Mouse (Mus musculus) CH12F3 (cell line): ENCODE results near the gene Aars2.

ENCODE experiments used
- in situ Hi-C: fragments of 300-500 bp; cut with MboI; formaldehyde crosslinking; loops from 2 replicates; pipeline ENCODE4 v1.14.3; 2020; ENCODE audit warnings: low sequenced_read_pairs

The Aars2 gene

GRCm38 (mm10) chr17:45539664-45540063 lies 33.0 kb downstream of the Aars2 start:
- in situ Hi-C loops: no loop called here

GRCm38 (mm10) chr17:45542129-45542528 lies 35.5 kb downstream of the Aars2 start:
- in situ Hi-C loops: no loop called here

GRCm38 (mm10) chr17:45542705-45543104 lies 36.1 kb downstream of the Aars2 start:
- in situ Hi-C loops: no loop called here

GRCm38 (mm10) chr17:45543115-45543514 lies 36.5 kb downstream of the Aars2 start:
- in situ Hi-C loops: no loop called here

GRCm38 (mm10) chr17:45544001-45544872 lies 37.6 kb downstream of the Aars2 start:
- in situ Hi-C loops: no loop called here

- in situ Hi-C loops: no loop called here
Measured at GRCm38 (mm10) chr17:45544873-45545277, 38.2 kb downstream of the Aars2 start.

- in situ Hi-C loops: no loop called here
Measured at GRCm38 (mm10) chr17:45545278-45545961, 38.8 kb downstream of the Aars2 start.

- in situ Hi-C loops: no loop called here
Measured at GRCm38 (mm10) chr17:45546941-45547340, 40.3 kb downstream of the Aars2 start.

GRCm38 (mm10) chr17:45547461-45548190 lies 41.0 kb downstream of the Aars2 start:
- in situ Hi-C loops: no loop called here

- in situ Hi-C loops: no loop called here
Measured at GRCm38 (mm10) chr17:45548541-45549512, 42.2 kb downstream of the Aars2 start.

GRCm38 (mm10) chr17:45549617-45550181 lies 43.1 kb downstream of the Aars2 start, which contains the start of gene Tmem151b:
TSS of gene Tmem151b (minus strand) at chr17:45549677.
- in situ Hi-C loops: loop anchor here (5.0 kb wide), 1 partner anchor 32 kb away; no protein-coding TSS in a partner anchor

GRCm38 (mm10) chr17:45550253-45550652 lies 43.6 kb downstream of the Aars2 start:
- in situ Hi-C loops: loop anchor here (5.0 kb wide), 1 partner anchor 33 kb away; no protein-coding TSS in a partner anchor

GRCm38 (mm10) chr17:45551249-45551796 lies 44.7 kb downstream of the Aars2 start:
- in situ Hi-C loops: loop anchor here (5.0 kb wide), 1 partner anchor 34 kb away; no protein-coding TSS in a partner anchor

- in situ Hi-C loops: loop anchor here (5.0 kb wide), 1 partner anchor 35 kb away; no protein-coding TSS in a partner anchor
Measured at GRCm38 (mm10) chr17:45551816-45552451, 45.3 kb downstream of the Aars2 start.

GRCm38 (mm10) chr17:45553065-45553464 lies 46.4 kb downstream of the Aars2 start:
- in situ Hi-C loops: loop anchor here (5.0 kb wide), 1 partner anchor 36 kb away; no protein-coding TSS in a partner anchor

GRCm38 (mm10) chr17:45554420-45554819 lies 47.8 kb downstream of the Aars2 start:
- in situ Hi-C loops: loop anchor here (5.0 kb wide), 1 partner anchor 37 kb away; no protein-coding TSS in a partner anchor

GRCm38 (mm10) chr17:45555452-45556106 lies 48.9 kb downstream of the Aars2 start, which contains the start of gene Nfkbie:
TSS of gene Nfkbie (plus strand) at chr17:45555703.
- in situ Hi-C loops: no loop called here

GRCm38 (mm10) chr17:45556107-45556489 lies 49.5 kb downstream of the Aars2 start:
- in situ Hi-C loops: no loop called here
